Mouse (Mus musculus) liver, embryonic 14.5 days (tissue): ENCODE measurements around the gene Bub3. TPM values are rescaled to one million over a fixed set of nuclear protein-coding genes. Genes with fewer than 3 reads are reported as not detected.
A peak's percentile ranks its signal among the peaks of the same experiment; 100 is the strongest.

Experiments used
- ATAC-seq: fragments of 200-750 bp; cut with Nextera tagmentation; 2 replicates; pipeline ENCODE4 v1.8.0; 2017; ENCODE audit warnings: moderate number of reproducible peaks, mild to moderate bottlenecking, moderate library complexity; ENCODE audit not compliant: insufficient read depth
- DNase-seq, 3 experiments: peaks; one replicate each; pipeline ENCODE4 v3.0.0-alpha.2; 2012 to 2013; ENCODE audit warnings: low read depth in 3 of 3, low spot score in 3 of 3
- H3K27ac ChIP-seq: fragments of 300-500 bp; sonication (generic); 2 replicates; pipeline ENCODE4 v1.5.1; 2014; ENCODE audit warnings: moderate library complexity, mild to moderate bottlenecking, control low read depth, inconsistent platforms
- H3K27me3 ChIP-seq: fragments of 300-500 bp; sonication (generic); 2 replicates; pipeline ENCODE4 v1.6.1; 2014; ENCODE audit warnings: mild to moderate bottlenecking, low read length, moderate library complexity; ENCODE audit not compliant: control insufficient read depth, insufficient read depth
- H3K36me3 ChIP-seq: fragments of 300-500 bp; sonication (generic); replicated peaks from 2 replicates; pipeline ENCODE4 v1.6.1; 2014; ENCODE audit warnings: low read depth; ENCODE audit not compliant: control insufficient read depth, insufficient read depth
- H3K4me1 ChIP-seq, 2 experiments: fragments of 200-500 bp in 1 of 2; fragments of 300-500 bp in 1 of 2; sonication (generic) in 1 of 2; replicated peaks; 2 replicates each; pipeline ENCODE4 v1.6.1; 2012 to 2014; ENCODE audit warnings: antibody characterized with exemption in 1 of 2, inconsistent platforms in 1 of 2, low read length in 1 of 2; ENCODE audit not compliant: control insufficient read depth in 2 of 2, insufficient read depth in 2 of 2
- H3K4me2 ChIP-seq: fragments of 300-500 bp; sonication (generic); 2 replicates; pipeline ENCODE4 v1.6.1; 2014; ENCODE audit warnings: low read depth, mild to moderate bottlenecking, control low read depth, moderate library complexity
- H3K4me3 ChIP-seq, 2 experiments: fragments of 200-500 bp in 1 of 2; fragments of 300-500 bp in 1 of 2; sonication (generic) in 1 of 2; 2 replicates each; pipeline ENCODE4 v1.5.1; 2012 to 2014; ENCODE audit warnings: low read depth in 2 of 2, low read length in 2 of 2, mild to moderate bottlenecking in 2 of 2, control low read depth in 1 of 2, inconsistent platforms in 1 of 2, moderate library complexity in 1 of 2; ENCODE audit not compliant: insufficient read depth in 1 of 2
- H3K9ac ChIP-seq: fragments of 300-500 bp; sonication (generic); replicated peaks from 2 replicates; pipeline ENCODE4 v1.6.1; 2014; ENCODE audit warnings: mild to moderate bottlenecking, control low read depth, moderate library complexity
- H3K9me3 ChIP-seq: fragments of 300-500 bp; sonication (generic); 2 replicates; pipeline ENCODE4 v1.6.1; 2016; ENCODE audit warnings: low read length, mixed read lengths; ENCODE audit not compliant: control insufficient read depth
- CTCF ChIP-seq: IDR thresholded peaks from 2 replicates; pipeline ENCODE4 v1.5.1; 2016; ENCODE audit warnings: antibody characterized with exemption, low read depth, control low read depth
- EP300 ChIP-seq: IDR thresholded peaks from 2 replicates; pipeline ENCODE4 v1.6.1; 2016; ENCODE audit warnings: antibody characterized with exemption, low read depth
- WGBS: fragments of 180-500 bp; shearing (Covaris S2); extraction: QIAGEN DNeasy Blood & Tissue Kit; methylation state at CpG from one replicate; pipeline ENCODE4 v1.1.7; 2014; ENCODE audit not compliant: insufficient replicate concordance; 5-methylcytosine and 5-hydroxymethylcytosine counted together
- polyA plus RNA-seq, 2 experiments: library from polyadenylated mRNA; depleted of rRNA in 1 of 2; stranded (reverse) in 1 of 2; unstranded in 1 of 2; fragments of >200 nt; fragmentation: Nextera tagmentation in 1 of 2; extraction: Ambion mirVana in 1 of 2; gene quantifications; 2 replicates each; pipeline versions ENCODE4 v1.2.1 to v1.2.3; 2012 to 2014

The Bub3 gene
- polyA plus RNA-seq, 2 experiments, result 84.4 to 105 TPM

GRCm38 (mm10) chr7:131552781-131553180 lies 7.2 kb upstream of the Bub3 start:
- 6% methylated on average over 5 of the region's 5 CpGs for WGBS
- Histone ChIP-seq H3K4me1 (no peaks in the 10 kb centered on the region), H3K9me3 (no peaks in the 10 kb centered on the region), H3K4me3 (no peak overlapping the region), H3K36me3 (no peaks in the 10 kb centered on the region), H3K27ac (no peak overlapping the region), H3K9ac (no peak overlapping the region), H3K4me2 (no peak overlapping the region), H3K27me3 (peaks cover 99% of the 10 kb centered on the region)
- TF ChIP-seq CTCF (no peak), EP300 (no peak)
- DNase-seq (no peak), ATAC-seq (no peak)

- no peak overlapping the region for H3K27ac ChIP-seq
Observed at GRCm38 (mm10) chr7:131553771-131554175, 6.2 kb upstream of the Bub3 start.

GRCm38 (mm10) chr7:131554341-131555180 lies 5.5 kb upstream of the Bub3 start:
- TF ChIP-seq EP300 (no peak), CTCF (no peak)

More at GRCm38 (mm10) chr7:131553771-131554175, 6.2 kb upstream of the Bub3 start:
- DNase-seq, result no peak
- Histone ChIP-seq H3K4me1 (no peaks in the 10 kb centered on the region), H3K4me3 (peak overlapping the region in 1 of 2 experiments; percentile 21; a peak in 2 of 4 replicates), H3K4me2 (0 out of 2 replicates have a peak overlapping the region, but pooled peaks have one; percentile 11), H3K9ac (no peak overlapping the region), H3K9me3 (no peaks in the 10 kb centered on the region), H3K36me3 (no peaks in the 10 kb centered on the region), H3K27me3 (peaks cover 99% of the 10 kb centered on the region)
- under 1% methylated on average over 37 of the region's 39 CpGs for WGBS
- no peak for TF ChIP-seq CTCF
- TF ChIP-seq EP300, result no peak
- 0 out of 2 replicates have a peak, but pooled peaks have one; percentile 32 for ATAC-seq

GRCm38 (mm10) chr7:131555301-131556081 lies 4.5 kb upstream of the Bub3 start:
- H3K9ac ChIP-seq, result no peak overlapping the region
- 0 out of 4 replicates have a peak, but pooled peaks cover 0 to 4% of the 10 kb centered on the region in 2 experiments for H3K4me1 ChIP-seq
- H3K4me2 ChIP-seq, result no peak overlapping the region
- peaks cover 91% of the 10 kb centered on the region for H3K27me3 ChIP-seq
- H3K27ac ChIP-seq, result no peak overlapping the region
- no peak overlapping the region for H3K4me3 ChIP-seq
- no peaks in the 10 kb centered on the region for H3K9me3 ChIP-seq
- WGBS, result 2% methylated on average over 68 of the region's 68 CpGs
- DNase-seq, result no peak
- ATAC-seq, result no peak
- H3K36me3 ChIP-seq, result no peaks in the 10 kb centered on the region
- TF ChIP-seq CTCF, result no peak
- no peak for TF ChIP-seq EP300

More at GRCm38 (mm10) chr7:131554341-131555180, 5.5 kb upstream of the Bub3 start:
- H3K4me3 ChIP-seq, result peak overlapping the region in 1 of 2 experiments; percentile 1; a peak in 1 of 4 replicates
- ATAC-seq (no peak), DNase-seq (no peak)
- 0 out of 4 replicates have a peak, but pooled peaks cover 0 to 2% of the 10 kb centered on the region in 2 experiments for H3K4me1 ChIP-seq
- H3K9me3 ChIP-seq, result no peaks in the 10 kb centered on the region
- H3K27me3 ChIP-seq, result peaks cover 100% of the 10 kb centered on the region
- no peaks in the 10 kb centered on the region for H3K36me3 ChIP-seq
- no peak overlapping the region for H3K9ac ChIP-seq
- 2% methylated on average over 45 of the region's 45 CpGs for WGBS
- H3K4me2 ChIP-seq, result no peak overlapping the region
- no peak overlapping the region for H3K27ac ChIP-seq

- Histone ChIP-seq H3K4me1 (0 out of 4 replicates have a peak, but pooled peaks cover 0 to 4% of the 10 kb centered on the region in 2 experiments), H3K9me3 (no peaks in the 10 kb centered on the region), H3K27me3 (peaks cover 85% of the 10 kb centered on the region), H3K9ac (no peak overlapping the region), H3K4me2 (no peak overlapping the region), H3K36me3 (no peaks in the 10 kb centered on the region), H3K27ac (no peak overlapping the region), H3K4me3 (no peak overlapping the region)
- DNase-seq, result no peak
- WGBS, result 2% methylated on average over 9 of the region's 9 CpGs
- TF ChIP-seq EP300 (no peak), CTCF (no peak)
- no peak for ATAC-seq
Observed at GRCm38 (mm10) chr7:131556116-131556515, 3.9 kb upstream of the Bub3 start.
